Mouse (Mus musculus) kidney, embryonic 15.5 days (tissue): ENCODE data around the gene Casp8. TPM values are rescaled to one million over a fixed set of nuclear protein-coding genes. Genes with fewer than 3 reads are reported as not detected.
A peak's percentile ranks its signal among the peaks of the same experiment; 100 is the strongest.
"Not testable (repeated sequence)": the region's sequence is repeated elsewhere in the genome, so short reads cannot be mapped to it uniquely, and the experiment has no call there.

Source experiments
- ATAC-seq: fragments of 200-750 bp; cut with Nextera tagmentation; replicated peaks from 2 replicates; pipeline ENCODE4 v1.8.0; 2017; ENCODE audit warnings: moderate TSS enrichment; ENCODE audit not compliant: low FRiP score
- H3K27ac ChIP-seq: fragments of 300-500 bp; sonication (generic); 2 replicates; pipeline ENCODE4 v1.5.1; 2015; ENCODE audit warnings: mild to moderate bottlenecking, inconsistent platforms
- H3K27me3 ChIP-seq: fragments of 300-500 bp; sonication (generic); 2 replicates; pipeline ENCODE4 v1.6.1; 2015; ENCODE audit warnings: inconsistent platforms
- H3K36me3 ChIP-seq: fragments of 300-500 bp; sonication (generic); 2 replicates; pipeline ENCODE4 v1.6.1; 2015; ENCODE audit warnings: inconsistent platforms
- H3K4me1 ChIP-seq: fragments of 300-500 bp; sonication (generic); 2 replicates; pipeline ENCODE4 v1.6.1; 2015; ENCODE audit warnings: inconsistent platforms
- H3K4me2 ChIP-seq: fragments of 300-500 bp; sonication (generic); 2 replicates; pipeline ENCODE4 v1.6.1; 2015; ENCODE audit warnings: moderate library complexity, mild to moderate bottlenecking, inconsistent platforms
- H3K4me3 ChIP-seq: fragments of 300-500 bp; sonication (generic); replicated peaks from 2 replicates; pipeline ENCODE4 v1.5.1; 2015; ENCODE audit warnings: mild to moderate bottlenecking, inconsistent platforms
- H3K9ac ChIP-seq: fragments of 300-500 bp; sonication (generic); 2 replicates; pipeline ENCODE4 v1.6.1; 2015; ENCODE audit warnings: mild to moderate bottlenecking, inconsistent platforms
- H3K9me3 ChIP-seq: fragments of 300-500 bp; sonication (generic); replicated peaks from 2 replicates; pipeline ENCODE4 v1.6.1; 2016; ENCODE audit warnings: inconsistent platforms
- WGBS: fragments of 180-500 bp; shearing (Covaris S2); methylation state at CpG from one replicate; pipeline ENCODE4 v1.1.7; 2015; ENCODE audit warnings: mixed read lengths; 5-methylcytosine and 5-hydroxymethylcytosine counted together
- polyA plus RNA-seq: library from polyadenylated mRNA; unstranded; fragments of >200 nt; fragmentation: Nextera tagmentation; extraction: Ambion mirVana; gene quantifications from 2 replicates; pipeline ENCODE4 v1.2.1, GENCODE M21; 2015

Casp8 gene
- polyA plus RNA-seq = 41.3 and 41.8 TPM in 2 replicates

DNA sequence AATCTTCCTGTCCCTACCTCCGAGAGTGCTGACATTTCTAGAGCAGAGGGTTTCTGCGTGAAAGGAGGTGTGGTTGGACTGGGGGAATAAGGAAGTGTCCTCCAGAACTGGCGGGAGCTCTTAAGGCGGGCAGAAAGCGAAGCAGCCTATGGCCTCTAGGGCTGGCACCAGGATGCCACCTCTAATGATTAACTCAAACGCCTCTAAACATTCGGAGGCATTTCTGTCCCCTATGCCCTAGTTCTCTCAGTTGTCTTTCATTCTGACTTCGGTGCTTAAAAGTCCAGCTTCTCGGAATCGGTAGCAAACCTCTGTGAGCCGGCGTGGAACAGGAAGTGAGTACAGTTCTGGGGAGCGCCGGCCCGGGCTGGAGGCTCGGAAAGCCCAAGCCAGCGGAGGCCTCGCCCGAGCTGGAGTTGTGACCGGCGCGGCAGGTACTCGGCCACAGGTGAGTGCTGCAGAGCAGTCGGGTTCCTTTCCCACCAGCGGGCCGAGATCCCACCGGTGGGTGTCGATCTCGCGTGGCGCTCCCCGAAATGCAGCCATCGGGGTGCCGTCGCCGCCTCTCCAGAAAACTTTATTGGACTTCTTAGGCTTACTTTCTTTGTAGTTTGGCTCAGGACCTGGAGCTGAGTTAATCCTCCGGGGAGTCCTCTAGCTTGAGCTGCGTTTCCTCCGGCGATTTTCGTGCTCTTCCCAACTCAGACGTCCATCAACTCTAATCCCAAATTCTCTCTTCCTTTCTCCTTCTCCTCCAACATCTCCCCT lies at the start of gene Casp8:
TSS of gene Casp8 (plus strand) at position 84 of the 768 bp plus-strand sequence.
- 1% methylated on average over 42 of the region's 42 CpGs for WGBS
- H3K9me3 ChIP-seq = no peaks in the 10 kb centered on the region; the same call in 1 of the 2 replicates
- peak within 1 kb of the TSS; percentile 67 for H3K4me2 ChIP-seq
- peak within 1 kb of the TSS; percentile 63 for H3K9ac ChIP-seq
- H3K4me3 ChIP-seq = peak within 1 kb of the TSS; percentile 57
- H3K36me3 ChIP-seq = peaks cover 12% of the 10 kb centered on the region
- ATAC-seq = peak; percentile 94
- H3K4me1 ChIP-seq = peaks cover 17% of the 10 kb centered on the region
- no peaks in the 10 kb centered on the region for H3K27me3 ChIP-seq
- H3K27ac ChIP-seq = peak within 1 kb of the TSS; percentile 89

GRCm38 (mm10) chr1:58746880-58747279 lies 48.3 kb upstream of the Casp8 start:
- no peaks in the 10 kb centered on the region for H3K27me3 ChIP-seq
- no peaks in the 10 kb centered on the region for H3K9me3 ChIP-seq
- H3K9ac ChIP-seq = no peak overlapping the region
- H3K4me1 ChIP-seq = no peaks in the 10 kb centered on the region
- no peak overlapping the region for H3K27ac ChIP-seq
- H3K36me3 ChIP-seq = peaks cover 76% of the 10 kb centered on the region
- WGBS = 75% methylated on average over 9 of the region's 9 CpGs
- no peak overlapping the region for H3K4me2 ChIP-seq
- ATAC-seq = no peak
- H3K4me3 ChIP-seq = no peak overlapping the region

GRCm38 (mm10) chr1:58759451-58759850 lies 35.7 kb upstream of the Casp8 start:
- Histone ChIP-seq H3K9me3 (no peaks in the 10 kb centered on the region), H3K4me2 (no peak overlapping the region), H3K9ac (no peak overlapping the region), H3K4me3 (no peak overlapping the region), H3K27me3 (no peaks in the 10 kb centered on the region), H3K36me3 (peaks cover 45% of the 10 kb centered on the region), H3K27ac (no peak overlapping the region), H3K4me1 (0 out of 2 replicates have a peak, but pooled peaks cover 3% of the 10 kb centered on the region)
- ATAC-seq = no peak
- WGBS = 96% methylated on average over 3 of the region's 3 CpGs

- H3K27ac ChIP-seq = no peak overlapping the region
- no peak overlapping the region for H3K4me2 ChIP-seq
- 76% methylated on average over 1 of the region's 1 CpGs for WGBS
- no peak overlapping the region for H3K4me3 ChIP-seq
- 0 out of 2 replicates have a peak, but pooled peaks cover 3% of the 10 kb centered on the region for H3K4me1 ChIP-seq
- ATAC-seq = no peak
- peaks cover 33% of the 10 kb centered on the region for H3K36me3 ChIP-seq
- no peak overlapping the region for H3K9ac ChIP-seq
- no peaks in the 10 kb centered on the region for H3K9me3 ChIP-seq
- H3K27me3 ChIP-seq = no peaks in the 10 kb centered on the region
Measured at GRCm38 (mm10) chr1:58760581-58760980, 34.6 kb upstream of the Casp8 start.

DNA sequence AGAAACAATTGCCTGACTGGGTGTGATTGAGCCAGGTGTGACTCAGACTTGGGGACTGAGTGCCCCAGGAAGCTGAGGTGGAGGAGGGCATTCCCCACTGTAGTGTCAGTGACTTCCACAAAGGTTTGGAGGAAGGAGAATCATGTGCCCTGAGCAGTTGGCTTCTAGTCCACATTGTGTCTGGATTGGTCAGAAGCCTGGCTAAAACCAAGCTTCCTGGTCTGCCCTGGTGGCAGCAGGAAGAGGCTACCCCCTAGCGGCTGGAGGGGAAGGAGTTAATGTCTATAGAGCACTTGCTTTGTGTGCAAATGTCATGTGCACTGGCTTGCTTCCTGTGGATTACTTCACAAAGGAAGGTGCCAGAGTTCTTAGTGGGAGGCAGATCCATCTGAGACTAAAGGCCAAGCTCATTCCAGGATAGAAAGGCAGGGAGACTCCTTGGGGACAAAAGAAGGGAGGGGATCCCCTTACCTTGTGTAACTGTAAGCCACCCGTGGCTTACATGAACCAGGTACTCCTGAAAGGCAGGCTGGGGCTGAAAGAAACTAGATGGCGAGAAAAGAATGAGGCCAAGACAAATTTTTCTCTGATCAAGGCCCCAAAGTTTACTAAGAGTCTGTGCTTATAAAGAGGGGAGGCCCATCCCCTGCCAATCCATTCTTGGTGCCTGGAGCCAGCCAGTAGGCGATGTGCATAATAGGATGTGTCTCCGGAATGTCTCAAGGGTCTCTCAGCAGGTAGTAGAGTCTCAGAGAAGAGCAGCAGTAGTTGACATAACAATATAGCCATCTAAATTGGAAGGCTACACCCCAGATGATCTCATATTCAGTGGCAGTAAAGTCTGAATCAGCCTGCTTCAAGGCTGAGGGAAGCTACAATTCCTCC lies 33.5 kb upstream of the Casp8 start:
- H3K4me3 ChIP-seq, H3K27me3 ChIP-seq, H3K27ac ChIP-seq, H3K4me1 ChIP-seq, H3K4me2 ChIP-seq, H3K9ac ChIP-seq, H3K9me3 ChIP-seq, ATAC-seq: not testable (repeated sequence)
- WGBS = 80% methylated on average over 5 of the region's 5 CpGs
- peaks cover 25% of the 10 kb centered on the region for H3K36me3 ChIP-seq

DNA sequence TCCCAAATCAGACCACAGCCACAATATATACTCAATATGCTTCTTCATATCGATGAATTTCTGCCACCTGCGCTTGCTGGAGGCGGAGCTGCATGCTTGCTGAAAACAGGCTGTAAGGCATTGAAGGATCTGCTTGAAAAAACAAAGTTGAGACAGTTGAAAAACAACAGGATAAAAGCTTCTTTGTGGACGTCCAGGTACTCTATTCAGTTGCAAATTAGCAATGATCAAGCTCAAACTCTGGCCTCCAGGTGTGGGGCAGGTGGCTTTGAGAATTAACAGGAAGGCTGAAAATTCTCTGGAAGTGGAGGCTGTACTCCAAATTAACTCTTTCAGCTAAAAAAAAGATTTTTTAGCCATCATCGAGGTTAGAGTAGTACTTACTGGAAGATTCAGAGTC lies 32.6 kb upstream of the Casp8 start:
- no peaks in the 10 kb centered on the region for H3K9me3 ChIP-seq
- no peak overlapping the region for H3K27ac ChIP-seq
- 0 out of 2 replicates have a peak, but pooled peaks cover 3% of the 10 kb centered on the region for H3K4me1 ChIP-seq
- no peak for ATAC-seq
- no peak overlapping the region for H3K4me2 ChIP-seq
- H3K9ac ChIP-seq = no peak overlapping the region
- H3K36me3 ChIP-seq = peaks cover 22% of the 10 kb centered on the region
- no peaks in the 10 kb centered on the region for H3K27me3 ChIP-seq
- 79% methylated on average over 5 of the region's 5 CpGs for WGBS
- no peak overlapping the region for H3K4me3 ChIP-seq

DNA sequence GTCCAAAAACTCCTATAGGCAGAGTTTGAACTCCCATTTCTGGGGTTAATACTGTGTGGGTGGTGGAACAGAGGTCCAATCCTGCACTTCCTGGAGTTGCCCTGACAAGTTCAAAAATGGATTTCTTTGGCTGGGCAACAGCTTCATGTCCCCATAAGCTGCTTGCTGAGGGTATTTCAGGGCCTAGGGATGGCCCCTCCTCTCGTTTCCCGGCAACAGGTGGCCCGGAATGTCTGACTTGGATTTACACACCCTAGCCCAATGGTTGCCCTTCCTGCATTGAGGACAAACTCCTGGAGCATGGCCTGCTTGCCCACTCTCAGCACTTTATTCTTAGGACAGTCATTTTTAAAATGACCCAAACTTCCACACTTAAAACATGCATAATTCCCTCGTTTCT lies 28.7 kb upstream of the Casp8 start:
- not testable (repeated sequence) for ATAC-seq, H3K36me3 ChIP-seq, H3K4me3 ChIP-seq, H3K27me3 ChIP-seq, H3K9ac ChIP-seq, H3K4me2 ChIP-seq, H3K4me1 ChIP-seq, H3K27ac ChIP-seq, H3K9me3 ChIP-seq
- 84% methylated on average over 4 of the region's 4 CpGs for WGBS

DNA sequence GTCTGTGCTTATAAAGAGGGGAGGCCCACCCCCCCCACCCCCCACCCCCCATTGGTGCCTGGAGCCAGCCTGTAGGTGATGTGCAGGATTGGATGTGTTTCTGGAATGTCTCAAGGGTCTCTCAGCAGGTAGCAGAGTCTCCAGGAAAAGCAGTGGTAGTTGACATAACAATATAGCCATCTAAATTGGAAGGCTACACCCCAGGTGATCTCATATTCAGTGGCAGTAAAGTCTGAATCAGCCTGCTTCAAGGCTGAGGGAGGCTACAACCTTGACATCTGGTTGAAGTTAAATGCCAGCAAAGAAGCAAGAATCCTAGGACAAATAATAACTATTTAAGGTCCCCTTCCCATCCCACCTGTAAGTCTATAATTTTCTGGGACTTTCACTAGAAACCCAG lies 26.0 kb upstream of the Casp8 start:
- Histone ChIP-seq H3K9me3 (no peaks in the 10 kb centered on the region), H3K27me3 (no peaks in the 10 kb centered on the region), H3K4me1 (0 out of 2 replicates have a peak, but pooled peaks cover 2% of the 10 kb centered on the region), H3K4me3 (no peak overlapping the region), H3K4me2 (no peak overlapping the region), H3K27ac (no peak overlapping the region), H3K36me3 (no peaks in the 10 kb centered on the region), H3K9ac (no peak overlapping the region)
- ATAC-seq = no peak

- Histone ChIP-seq H3K4me1 (0 out of 2 replicates have a peak, but pooled peaks cover 3% of the 10 kb centered on the region), H3K27me3 (no peaks in the 10 kb centered on the region), H3K9ac (no peak overlapping the region), H3K9me3 (no peaks in the 10 kb centered on the region), H3K36me3 (no peaks in the 10 kb centered on the region), H3K4me3 (no peak overlapping the region), H3K27ac (no peak overlapping the region), H3K4me2 (no peak overlapping the region)
- WGBS = 58% methylated on average over 9 of the region's 9 CpGs
- no peak for ATAC-seq
Measured at GRCm38 (mm10) chr1:58769701-58770100, 25.5 kb upstream of the Casp8 start.

DNA sequence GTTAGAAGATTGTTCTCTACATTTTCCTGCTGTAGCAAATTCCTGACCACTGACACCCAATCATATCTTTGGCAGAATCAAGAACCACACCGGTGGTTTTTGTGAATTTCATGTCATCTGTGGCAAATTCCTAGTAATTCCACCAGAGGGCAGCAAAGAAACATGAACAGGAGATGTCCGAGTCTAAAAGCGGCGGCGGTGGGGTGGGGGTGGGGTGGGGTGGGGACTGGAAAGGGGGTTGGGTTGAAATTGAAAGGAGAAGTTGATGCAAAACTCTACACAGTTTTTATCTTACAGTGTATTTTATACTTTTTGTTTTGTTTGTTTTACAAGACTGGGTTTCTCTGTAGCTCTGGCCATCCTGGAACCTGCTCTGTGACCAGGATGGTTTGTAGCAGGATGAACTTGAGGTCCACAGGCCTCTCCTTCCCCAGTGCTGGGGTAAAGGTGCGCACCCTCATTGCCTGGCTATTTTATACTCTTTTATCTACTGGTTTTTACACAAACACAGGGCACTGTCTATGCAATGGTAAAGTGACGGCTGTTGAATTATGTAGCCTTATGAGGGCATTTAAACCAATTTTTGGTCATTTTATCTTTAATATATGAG lies 25.0 kb upstream of the Casp8 start:
- Histone ChIP-seq H3K9ac (no peak overlapping the region), H3K4me3 (no peak overlapping the region), H3K27me3 (no peaks in the 10 kb centered on the region), H3K27ac (no peak overlapping the region), H3K9me3 (no peaks in the 10 kb centered on the region), H3K36me3 (no peaks in the 10 kb centered on the region), H3K4me2 (no peak overlapping the region), H3K4me1 (0 out of 2 replicates have a peak, but pooled peaks cover 3% of the 10 kb centered on the region)
- ATAC-seq = no peak
- 26% methylated on average over 7 of the region's 7 CpGs for WGBS

- no peak for ATAC-seq
- Histone ChIP-seq H3K4me1 (0 out of 2 replicates have a peak, but pooled peaks cover 3% of the 10 kb centered on the region), H3K36me3 (no peaks in the 10 kb centered on the region), H3K9ac (no peak overlapping the region), H3K9me3 (no peaks in the 10 kb centered on the region), H3K4me2 (no peak overlapping the region), H3K27ac (no peak overlapping the region), H3K4me3 (no peak overlapping the region), H3K27me3 (no peaks in the 10 kb centered on the region)
- WGBS = 65% methylated on average over 3 of the region's 3 CpGs
Measured at GRCm38 (mm10) chr1:58772084-58772483, 23.1 kb upstream of the Casp8 start.

DNA sequence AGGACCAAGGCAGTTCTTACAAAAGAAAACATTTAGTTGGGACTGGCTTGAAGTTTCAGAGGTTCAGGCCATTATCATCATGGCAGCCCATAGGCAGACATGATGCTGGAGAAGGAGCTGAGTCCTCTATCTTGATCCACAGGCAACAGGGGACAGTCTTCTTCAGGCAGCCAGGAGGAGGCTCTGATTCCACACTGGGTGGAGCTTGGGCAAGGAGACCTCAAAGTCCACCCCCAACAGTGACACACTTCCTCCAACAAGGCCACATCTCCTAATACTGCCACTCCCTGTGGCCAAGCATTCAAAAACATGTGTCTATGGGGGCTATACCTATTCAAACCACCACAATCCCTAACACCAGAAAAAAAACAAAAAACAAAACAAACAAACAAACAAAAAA lies 21.9 kb upstream of the Casp8 start:
- no peak overlapping the region for H3K9ac ChIP-seq
- H3K4me1 ChIP-seq = 0 out of 2 replicates have a peak, but pooled peaks cover 3% of the 10 kb centered on the region
- no peaks in the 10 kb centered on the region for H3K27me3 ChIP-seq
- no peak overlapping the region for H3K27ac ChIP-seq
- no peaks in the 10 kb centered on the region for H3K9me3 ChIP-seq
- no peak for ATAC-seq
- H3K4me3 ChIP-seq = no peak overlapping the region
- H3K4me2 ChIP-seq = no peak overlapping the region
- H3K36me3 ChIP-seq = no peaks in the 10 kb centered on the region
